Mouse (Mus musculus) CD4-positive naive resting alpha-beta T cell, adult 57 days (primary cell): Measurements from ENCODE around the gene 2210408I21Rik. TPM values are rescaled to one million over a fixed set of nuclear protein-coding genes. Genes with fewer than 3 reads are reported as not detected.

Experiments used
- total RNA-seq: library from RNA; stranded (reverse); gene quantifications from one replicate; pipeline ENCODE4 v1.2.4, GENCODE M21; 2023

2210408I21Rik gene
- 2.0 TPM for total RNA-seq

GRCm38 (mm10) chr13:77134931-77135620 lies at the start of gene 2210408I21Rik, which contains the start of gene Slf1:
Gene 2210408I21Rik (plus strand): TSS chr13:77135540.
Gene Slf1 (minus strand): TSS chr13:77135473.

Other genes starting within 250 kb of the 2210408I21Rik start
- 18.4 TPM for gene Slf1, start 67 bp upstream of the 2210408I21Rik start, total RNA-seq